Mouse (Mus musculus): ENCODE data around the gene Vmn1r209. TPM values are rescaled to one million over a fixed set of nuclear protein-coding genes. Genes with fewer than 3 reads are reported as not detected.
"Not testable (repeated sequence)": the region's sequence is repeated elsewhere in the genome, so short reads cannot be mapped to it uniquely, and the experiment has no call there.

Gene Vmn1r209
- not detected in 2 replicates for polyA plus RNA-seq (2015; fragmentation: Nextera tagmentation; extraction: Ambion mirVana)

DNA sequence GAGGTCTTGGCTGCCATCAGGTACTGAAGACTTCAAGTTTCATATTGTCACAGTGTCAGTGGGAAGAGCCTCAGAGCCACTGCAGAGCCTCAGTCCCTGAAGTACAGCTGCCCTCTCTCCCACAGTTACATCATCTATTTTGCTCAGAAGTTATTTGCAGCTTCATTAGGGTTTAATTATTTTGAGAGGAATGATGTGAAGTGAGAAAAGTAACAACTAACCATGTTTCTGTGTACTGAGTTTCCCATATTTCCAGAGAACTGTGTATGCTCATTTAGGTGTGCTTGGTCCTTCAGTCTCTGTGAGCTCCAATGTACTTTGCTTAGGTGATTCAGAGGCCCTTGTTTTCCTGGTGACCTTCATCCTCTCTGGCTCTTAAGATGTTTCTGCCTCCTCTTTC is at the start of gene Vmn1r209:
Gene Vmn1r209, minus strand, starts transcription at position 101 of the 400 bp plus-strand sequence.
- not testable (repeated sequence) for H3K9me3 ChIP-seq; H3K36me3 ChIP-seq; H3K9ac ChIP-seq; ATAC-seq (ENCODE audit: insufficient number of reproducible peaks, low FRiP score, low TSS enrichment, low read depth); H3K4me3 ChIP-seq; H3K4me1 ChIP-seq; H3K27ac ChIP-seq; H3K27me3 ChIP-seq; H3K4me2 ChIP-seq

DNA sequence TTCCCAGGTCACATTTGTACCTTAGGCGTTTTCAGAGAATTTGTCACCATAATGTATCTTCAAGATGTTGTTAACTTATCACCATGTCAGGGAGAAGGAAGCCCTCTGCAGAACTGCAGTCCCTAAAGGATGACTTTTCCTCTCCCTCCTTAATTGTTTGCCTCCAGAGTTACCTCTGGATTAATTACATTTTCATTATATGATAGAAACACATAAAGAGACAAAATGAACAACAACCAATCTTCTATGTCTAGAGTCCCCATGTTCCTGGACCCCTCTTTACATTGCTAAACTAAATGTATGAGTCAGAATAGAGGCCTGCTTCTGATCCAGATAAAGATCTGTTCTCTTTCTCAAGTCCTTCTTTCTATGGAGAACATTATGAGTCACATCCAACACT is 48.0 kb upstream of the Vmn1r209 start, which contains the start of gene Vmn1r211:
Gene Vmn1r211, minus strand, starts transcription at position 101 of the 400 bp plus-strand sequence.
- Histone ChIP-seq H3K9me3 (no peaks in the 10 kb centered on the region), H3K27me3 (no peaks in the 10 kb centered on the region), H3K36me3 (no peaks in the 10 kb centered on the region), H3K27ac (no peak within 1 kb of the TSS), H3K9ac (no peak within 1 kb of the TSS), H3K4me1 (no peaks in the 10 kb centered on the region), H3K4me3 (no peak within 1 kb of the TSS), H3K4me2 (no peak within 1 kb of the TSS)
- 67% methylated on average over 1 of the region's 1 CpGs for WGBS
- ATAC-seq (ENCODE audit: insufficient number of reproducible peaks, low FRiP score, low TSS enrichment, low read depth): no peak

DNA sequence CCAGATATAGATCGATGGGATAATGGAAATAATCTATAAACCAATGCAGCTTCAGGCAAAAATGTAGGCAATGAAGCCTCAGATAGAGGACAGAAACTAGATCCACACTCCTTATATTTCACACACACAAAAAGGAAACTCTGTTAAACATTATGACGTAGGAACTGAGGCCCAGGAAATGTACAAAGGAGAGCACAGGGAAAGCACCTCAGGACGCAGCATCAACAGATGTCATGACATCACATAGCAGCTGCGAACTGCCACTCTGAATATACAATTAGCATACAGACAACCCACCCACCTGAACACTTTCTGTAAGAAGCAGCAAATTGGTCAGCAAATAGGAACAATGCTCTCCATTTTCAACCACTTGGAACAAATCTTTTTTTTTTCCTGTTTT is 45.3 kb upstream of the Vmn1r209 start:
- no peak overlapping the region for H3K27ac ChIP-seq
- H3K4me3 ChIP-seq: no peak overlapping the region
- no peaks in the 10 kb centered on the region for H3K27me3 ChIP-seq
- H3K9ac ChIP-seq: no peak overlapping the region
- H3K4me1 ChIP-seq: no peaks in the 10 kb centered on the region
- ATAC-seq (ENCODE audit: insufficient number of reproducible peaks, low FRiP score, low TSS enrichment, low read depth): no peak
- H3K36me3 ChIP-seq: no peaks in the 10 kb centered on the region
- WGBS: 73% methylated on average over 4 of the region's 4 CpGs
- no peak overlapping the region for H3K4me2 ChIP-seq
- no peaks in the 10 kb centered on the region for H3K9me3 ChIP-seq

DNA sequence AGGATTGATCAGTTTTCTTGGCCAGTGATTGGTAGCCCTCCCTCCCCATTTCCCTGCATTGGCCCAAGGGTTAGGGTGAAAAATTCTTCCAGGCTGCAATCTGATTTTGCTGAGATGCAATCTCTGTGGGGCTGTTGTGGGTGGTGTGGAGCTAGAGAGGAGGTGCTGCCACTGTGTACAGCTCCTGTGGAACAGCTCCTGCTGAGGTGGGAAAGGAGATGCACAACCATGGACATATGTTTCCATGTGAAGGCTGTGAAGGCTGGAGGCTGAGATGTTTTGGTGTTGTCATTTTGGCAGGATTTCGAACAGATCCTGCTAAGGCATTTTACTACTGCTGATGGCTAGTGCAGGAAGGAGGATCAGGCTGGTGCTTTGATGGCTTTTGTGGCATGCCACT is 37.3 kb upstream of the Vmn1r209 start:
- ATAC-seq (ENCODE audit: insufficient number of reproducible peaks, low FRiP score, low TSS enrichment, low read depth): no peak
- Histone ChIP-seq H3K4me2 (no peak overlapping the region), H3K27me3 (no peaks in the 10 kb centered on the region), H3K9me3 (no peaks in the 10 kb centered on the region), H3K9ac (no peak overlapping the region), H3K4me3 (no peak overlapping the region), H3K36me3 (no peaks in the 10 kb centered on the region), H3K27ac (no peak overlapping the region), H3K4me1 (no peaks in the 10 kb centered on the region)
- WGBS: 70% methylated on average over 1 of the region's 1 CpGs

DNA sequence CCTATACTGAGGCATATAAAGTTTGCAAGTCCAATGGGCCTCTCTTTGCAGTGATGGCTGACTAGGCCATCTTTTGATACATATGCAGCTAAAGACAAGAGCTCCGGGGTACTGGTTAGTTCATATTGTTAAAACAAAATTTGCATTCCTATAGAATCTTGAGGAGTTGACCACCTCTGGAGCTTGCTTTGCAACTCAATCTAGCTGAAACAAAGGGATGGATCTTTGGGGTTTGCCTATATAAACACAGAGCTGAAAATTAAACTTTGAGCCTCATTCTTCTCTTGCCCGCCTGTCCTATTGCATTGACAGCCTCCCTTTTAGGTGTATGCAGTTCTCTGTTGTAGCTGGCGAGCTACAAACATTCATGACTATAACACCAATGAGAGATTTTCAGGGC is 34.8 kb upstream of the Vmn1r209 start:
- WGBS: 75% methylated on average over 3 of the region's 3 CpGs
- ATAC-seq (ENCODE audit: insufficient number of reproducible peaks, low FRiP score, low TSS enrichment, low read depth): not testable (repeated sequence)

DNA sequence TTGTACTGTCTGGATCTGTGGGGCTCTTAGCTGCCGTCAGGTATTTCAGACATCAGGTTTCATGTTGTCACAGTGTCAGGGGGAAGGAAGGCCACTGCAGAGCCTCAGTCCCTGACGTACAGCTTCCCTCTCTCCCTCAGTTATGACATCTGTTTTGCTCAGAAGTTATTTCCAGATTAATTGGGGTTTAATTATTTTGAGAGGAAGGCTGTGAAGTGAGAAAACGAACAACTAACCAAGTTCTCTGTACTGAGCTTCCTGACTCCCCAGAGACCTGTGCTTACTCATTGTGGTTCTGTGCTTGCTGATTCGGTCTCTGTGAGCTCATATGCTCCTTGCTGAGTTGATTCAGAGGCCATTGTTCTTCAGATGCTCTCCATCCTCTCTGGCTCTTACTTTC is 21.8 kb upstream of the Vmn1r209 start, which contains the start of gene Vmn1r210:
Gene Vmn1r210, minus strand, starts transcription at position 101 of the 400 bp plus-strand sequence.
- no peaks in the 10 kb centered on the region for H3K4me1 ChIP-seq

More for the DNA sequence above, 34.8 kb upstream of the Vmn1r209 start:
- H3K4me2 ChIP-seq, H3K27me3 ChIP-seq, H3K36me3 ChIP-seq, H3K4me3 ChIP-seq, H3K9ac ChIP-seq, H3K4me1 ChIP-seq, H3K27ac ChIP-seq, H3K9me3 ChIP-seq: not testable (repeated sequence)

DNA sequence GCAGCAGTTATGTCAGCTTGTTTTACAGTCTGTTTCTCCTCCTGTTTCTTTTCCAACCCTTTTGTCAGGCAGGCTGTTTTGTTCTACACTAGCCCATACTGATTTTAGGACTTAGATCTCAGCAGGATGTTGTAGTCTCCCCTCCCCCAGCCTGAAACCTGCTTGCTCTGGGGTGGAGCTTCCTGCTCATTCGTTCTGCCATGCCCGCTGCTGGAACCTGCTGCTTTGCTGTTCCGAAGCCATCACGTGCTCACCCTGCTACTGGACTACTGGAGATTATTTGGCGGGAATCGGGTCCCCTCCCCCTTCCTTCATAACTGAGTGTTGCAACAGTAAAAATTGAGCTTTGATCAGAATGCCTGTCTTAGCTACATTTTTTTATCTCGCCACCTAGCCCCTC is 19.9 kb upstream of the Vmn1r209 start:
- not testable (repeated sequence) for H3K27ac ChIP-seq; H3K36me3 ChIP-seq; H3K9me3 ChIP-seq; H3K27me3 ChIP-seq; H3K4me1 ChIP-seq; H3K4me2 ChIP-seq; ATAC-seq (ENCODE audit: insufficient number of reproducible peaks, low FRiP score, low TSS enrichment, low read depth); H3K4me3 ChIP-seq; H3K9ac ChIP-seq
- WGBS: 41% methylated on average over 7 of the region's 7 CpGs

More for the DNA sequence above, 21.8 kb upstream of the Vmn1r209 start, which contains the start of gene Vmn1r210:
- Histone ChIP-seq H3K36me3 (no peaks in the 10 kb centered on the region), H3K4me3 (no peak within 1 kb of the TSS), H3K9me3 (no peaks in the 10 kb centered on the region), H3K4me2 (no peak within 1 kb of the TSS), H3K27ac (no peak within 1 kb of the TSS), H3K9ac (no peak within 1 kb of the TSS), H3K27me3 (no peaks in the 10 kb centered on the region)
- no peak for ATAC-seq (ENCODE audit: insufficient number of reproducible peaks, low FRiP score, low TSS enrichment, low read depth)
- WGBS: 54% methylated on average over 4 of the region's 4 CpGs

DNA sequence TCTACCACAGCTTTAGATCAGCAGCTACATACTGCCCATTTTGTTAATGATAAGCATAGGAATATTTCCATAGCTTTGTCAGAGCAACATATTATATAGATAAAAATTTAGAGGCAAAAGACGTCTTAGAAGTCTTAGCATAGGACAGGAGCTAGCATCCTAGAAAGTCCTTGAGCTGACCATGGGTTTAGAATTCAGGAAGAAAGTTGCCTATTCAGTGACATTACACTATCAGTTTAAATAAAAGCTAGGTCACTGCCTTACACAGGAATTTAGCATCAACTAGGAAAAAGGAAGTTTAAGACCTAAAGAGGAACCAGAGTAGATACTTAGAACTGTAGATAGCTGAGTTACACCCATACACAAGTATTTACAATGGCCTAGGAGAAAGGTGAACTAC is 12.1 kb upstream of the Vmn1r209 start:
- not testable (repeated sequence) for H3K36me3 ChIP-seq; H3K27ac ChIP-seq; ATAC-seq (ENCODE audit: insufficient number of reproducible peaks, low FRiP score, low TSS enrichment, low read depth); H3K4me1 ChIP-seq; H3K9ac ChIP-seq; H3K27me3 ChIP-seq; H3K4me2 ChIP-seq; H3K9me3 ChIP-seq; H3K4me3 ChIP-seq
- WGBS: 88% methylated on average over 1 of the region's 1 CpGs

DNA sequence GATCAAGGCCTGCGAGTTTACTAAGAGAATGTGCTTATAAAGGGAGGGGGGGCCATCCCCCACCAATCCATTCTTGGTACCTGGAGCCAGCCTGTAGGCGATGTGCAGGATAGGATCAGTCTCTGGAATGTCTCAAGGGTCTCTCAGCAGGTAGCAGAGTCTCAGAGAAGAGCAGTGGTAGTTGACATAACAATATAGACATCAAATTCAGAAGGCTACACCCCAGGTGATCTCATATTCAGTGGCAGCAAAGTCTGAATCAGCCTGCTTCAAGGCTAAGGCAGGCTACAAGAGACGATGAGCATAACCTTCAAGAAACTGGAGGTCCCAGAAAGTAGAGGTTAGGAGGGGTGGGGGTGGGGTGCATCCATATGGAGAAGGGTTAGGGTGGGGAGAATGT is 21.4 kb downstream of the Vmn1r209 start:
- H3K9me3 ChIP-seq; H3K27me3 ChIP-seq; H3K36me3 ChIP-seq; H3K27ac ChIP-seq; H3K9ac ChIP-seq; H3K4me2 ChIP-seq; H3K4me3 ChIP-seq; ATAC-seq (ENCODE audit: insufficient number of reproducible peaks, low FRiP score, low TSS enrichment, low read depth); H3K4me1 ChIP-seq: not testable (repeated sequence)
- WGBS: 85% methylated on average over 3 of the region's 3 CpGs

DNA sequence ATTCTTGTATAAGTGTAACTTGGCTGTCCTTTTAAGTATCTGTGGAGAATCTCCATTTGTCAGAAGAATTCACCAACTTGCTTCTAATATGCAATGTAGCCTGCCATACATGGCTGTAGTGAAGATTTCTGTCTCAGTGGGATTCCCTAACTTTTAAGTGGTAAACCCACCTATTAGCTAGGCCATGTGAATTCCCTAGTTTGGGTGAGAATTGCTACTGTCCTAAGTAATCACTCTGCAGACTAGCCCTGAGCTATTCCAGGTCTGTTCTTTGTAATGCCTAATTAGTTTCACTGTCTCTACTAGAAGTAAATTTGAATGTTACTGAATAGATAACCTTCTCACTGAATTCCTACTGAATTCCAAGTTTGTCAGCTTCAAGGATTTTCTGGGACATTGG is 25.3 kb downstream of the Vmn1r209 start:
- H3K4me1 ChIP-seq, H3K36me3 ChIP-seq, H3K4me2 ChIP-seq: not testable (repeated sequence)

DNA sequence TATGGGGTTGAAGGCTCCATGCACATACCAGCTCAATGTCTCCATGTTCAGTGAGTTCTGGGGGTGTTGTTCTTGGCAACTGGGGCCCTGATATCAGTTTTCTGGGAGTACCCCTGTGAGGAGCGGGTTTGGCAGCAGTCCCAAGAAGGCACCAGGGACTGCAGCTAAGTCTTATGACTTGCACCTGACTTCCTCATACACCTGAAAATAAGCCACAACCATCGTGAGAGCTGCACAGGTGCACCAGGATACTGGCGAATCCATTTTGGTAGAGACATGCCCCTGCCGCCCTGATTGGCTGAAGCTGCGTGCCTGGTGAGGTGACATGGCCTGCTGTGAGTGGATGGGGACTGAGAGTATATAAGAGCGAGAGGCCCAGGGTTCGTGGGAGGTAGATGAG is 32.2 kb downstream of the Vmn1r209 start, which contains the start of gene Vmn1r208:
Gene Vmn1r208, minus strand, starts transcription at position 101 of the 400 bp plus-strand sequence.
- WGBS: no CpG with 5 or more reads among the region's 7 CpGs
- H3K27me3 ChIP-seq; H3K4me1 ChIP-seq; H3K4me3 ChIP-seq; H3K4me2 ChIP-seq; ATAC-seq (ENCODE audit: insufficient number of reproducible peaks, low FRiP score, low TSS enrichment, low read depth); H3K9ac ChIP-seq; H3K27ac ChIP-seq; H3K9me3 ChIP-seq; H3K36me3 ChIP-seq: not testable (repeated sequence)

More for the DNA sequence above, 25.3 kb downstream of the Vmn1r209 start:
- not testable (repeated sequence) for H3K27me3 ChIP-seq; H3K9me3 ChIP-seq; ATAC-seq (ENCODE audit: insufficient number of reproducible peaks, low FRiP score, low TSS enrichment, low read depth); H3K4me3 ChIP-seq; H3K27ac ChIP-seq; H3K9ac ChIP-seq

DNA sequence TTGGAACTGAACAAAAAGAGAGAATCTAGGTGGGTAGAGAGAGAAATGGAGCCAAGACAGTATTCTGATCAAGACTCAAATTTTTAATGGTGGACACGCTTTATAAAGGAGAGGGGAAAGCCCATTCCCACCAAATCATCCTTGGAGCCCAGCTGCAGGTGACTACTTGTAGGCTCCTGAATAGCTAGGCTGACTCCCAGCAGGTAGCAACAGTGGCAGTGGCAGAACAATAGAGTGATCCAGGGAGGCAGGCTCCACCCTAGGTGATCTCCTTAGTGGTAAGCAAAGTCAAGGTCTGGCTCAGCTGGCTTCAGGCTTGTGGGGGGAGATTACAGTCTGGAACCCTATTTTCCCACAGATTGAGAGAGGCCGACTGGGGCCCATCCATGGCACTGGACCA is 37.9 kb downstream of the Vmn1r209 start:
- not testable (repeated sequence) for H3K9me3 ChIP-seq; H3K27me3 ChIP-seq; H3K9ac ChIP-seq; H3K4me1 ChIP-seq; H3K36me3 ChIP-seq; H3K4me3 ChIP-seq; H3K4me2 ChIP-seq; H3K27ac ChIP-seq; ATAC-seq (ENCODE audit: insufficient number of reproducible peaks, low FRiP score, low TSS enrichment, low read depth)
- 85% methylated on average over 2 of the region's 2 CpGs for WGBS

All from limb, embryonic 15.5 days (tissue).